Mouse (Mus musculus) gastrocnemius, adult 2 months (tissue): ENCODE measurements at regions not wholly inside any gene's neighbourhood (a gene's known extent, or its start where the extent isn't known, plus 50 kb on each side); places are given as distances from the start of the nearest gene placed in this dataset.
"Not testable (repeated sequence)": the region's sequence is repeated elsewhere in the genome, so short reads cannot be mapped to it uniquely, and the experiment has no call there.

ENCODE experiments used
- DNase-seq: peaks from one replicate; pipeline ENCODE4 v3.0.0; 2022
- H3K27ac ChIP-seq: fragments of 200-600 bp; 2 replicates; pipeline ENCODE4 v1.8.1; 2022; ENCODE audit warnings: mild to moderate bottlenecking
- H3K4me3 ChIP-seq: fragments of 200-600 bp; 2 replicates; pipeline ENCODE4 v1.8.1; 2022; ENCODE audit warnings: mild to moderate bottlenecking, moderate library complexity
- CTCF ChIP-seq: fragments of 200-600 bp; IDR thresholded peaks from 2 replicates; pipeline ENCODE4 v1.8.1; 2022; ENCODE audit warnings: antibody characterized with exemption, mild to moderate bottlenecking, moderate library complexity
- intact Hi-C: fragments of 180-260 bp; cut with DNase I; formaldehyde crosslinking; loops from one replicate; pipeline ENCODE4 v1.15.1; 2025

- H3K27ac ChIP-seq, result no peak overlapping the region
- H3K4me3 ChIP-seq, result no peak overlapping the region
- no peak for TF ChIP-seq CTCF
- no peak for DNase-seq
- intact Hi-C loops, result no loop called here
Observed at GRCm38 (mm10) chrX:12306940-12307339, 146.8 kb upstream of the Bcor start.

GRCm38 (mm10) chrX:12312534-12312933, 152.4 kb upstream of the Bcor start:
- Histone ChIP-seq H3K27ac (no peak overlapping the region), H3K4me3 (no peak overlapping the region)
- TF ChIP-seq CTCF, result no peak
- no peak for DNase-seq
- intact Hi-C loops, result no loop called here

DNA sequence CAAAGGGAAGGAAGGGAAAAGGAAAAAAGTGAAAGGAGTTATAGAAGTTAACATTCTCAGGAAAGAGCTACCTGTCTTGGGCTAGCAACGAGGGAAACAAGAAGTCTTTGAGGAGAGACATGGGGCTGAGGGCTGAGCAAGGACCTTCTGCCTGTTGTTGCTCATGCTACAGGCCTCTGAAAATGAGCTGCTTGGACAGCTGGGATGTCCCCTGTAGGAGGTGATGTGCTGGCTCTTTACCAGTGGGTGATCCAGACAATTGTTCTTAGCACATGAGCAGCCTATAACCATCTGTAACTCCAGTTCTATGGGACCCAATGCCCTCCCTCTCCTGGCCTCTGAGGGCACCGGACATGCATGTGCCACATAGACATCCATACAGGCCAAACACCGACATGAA, 155.5 kb upstream of the Bcor start:
- no peak overlapping the region for H3K4me3 ChIP-seq
- no peak overlapping the region for H3K27ac ChIP-seq
- DNase-seq, result no peak
- TF ChIP-seq CTCF, result no peak
- intact Hi-C loops, result no loop called here

DNA sequence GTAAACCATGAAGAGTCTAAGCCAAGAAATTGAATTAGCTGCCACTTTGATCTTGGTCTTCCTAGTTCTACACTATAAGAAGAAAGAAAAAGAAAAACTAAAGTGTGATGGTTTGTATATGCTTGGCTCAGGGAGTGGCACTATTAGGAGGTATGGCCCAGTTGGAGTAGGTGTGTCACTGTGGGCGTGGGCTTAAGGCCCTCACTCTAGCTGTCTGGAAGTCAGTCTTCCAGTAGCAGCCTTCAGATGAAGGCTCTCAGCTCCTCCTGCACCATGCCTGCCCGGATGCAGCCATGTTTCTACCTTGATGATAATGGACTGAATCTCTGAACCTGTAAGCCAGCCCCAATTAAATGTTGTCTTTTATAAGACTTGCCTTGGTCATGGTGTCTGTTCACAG, 157.3 kb upstream of the Bcor start:
- H3K27ac ChIP-seq, intact Hi-C loops, DNase-seq, H3K4me3 ChIP-seq: not testable (repeated sequence)

GRCm38 (mm10) chrX:12318848-12319651, 158.9 kb upstream of the Bcor start:
- no peak overlapping the region for H3K27ac ChIP-seq
- no peak overlapping the region for H3K4me3 ChIP-seq
- TF ChIP-seq CTCF, result no peak
- no peak for DNase-seq
- intact Hi-C loops, result no loop called here

- no peak overlapping the region for H3K27ac ChIP-seq
- intact Hi-C loops, result no loop called here
- H3K4me3 ChIP-seq, result no peak overlapping the region
- DNase-seq, result no peak
- TF ChIP-seq CTCF, result no peak
Observed at GRCm38 (mm10) chrX:12322453-12322852, 162.3 kb upstream of the Bcor start.

- no peak for TF ChIP-seq CTCF
- H3K4me3 ChIP-seq, result no peak overlapping the region
- no peak overlapping the region for H3K27ac ChIP-seq
- no peak for DNase-seq
- intact Hi-C loops, result no loop called here
Observed at GRCm38 (mm10) chrX:12323268-12323667, 163.1 kb upstream of the Bcor start.

GRCm38 (mm10) chrX:12323812-12324211, 163.7 kb upstream of the Bcor start:
- no peak for DNase-seq
- intact Hi-C loops, result no loop called here
- Histone ChIP-seq H3K4me3 (no peak overlapping the region), H3K27ac (no peak overlapping the region)
- no peak for TF ChIP-seq CTCF

DNA sequence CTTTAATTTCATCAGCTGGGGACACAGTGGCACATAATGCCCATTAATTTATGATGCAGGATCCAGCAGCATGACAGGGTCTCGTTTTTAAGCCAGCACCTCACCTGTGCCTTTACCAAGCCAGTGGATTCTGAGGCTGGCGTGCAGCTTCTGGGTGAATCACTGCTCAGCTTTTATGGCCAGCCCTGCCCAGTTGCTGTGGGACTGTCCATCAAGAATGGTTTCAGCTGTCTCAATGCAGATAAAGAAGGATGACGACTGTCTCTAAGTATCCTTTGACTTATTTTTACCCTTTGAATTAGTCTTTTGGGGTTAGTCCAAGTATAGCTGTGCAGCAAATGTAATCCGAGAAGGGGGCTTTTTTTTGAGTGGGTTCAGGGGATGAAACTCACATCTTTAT, 167.3 kb upstream of the Bcor start:
- no peak overlapping the region for H3K4me3 ChIP-seq
- no peak for DNase-seq
- H3K27ac ChIP-seq, result no peak overlapping the region
- intact Hi-C loops, result no loop called here
- TF ChIP-seq CTCF, result no peak

- intact Hi-C loops, result no loop called here
- no peak for DNase-seq
- no peak for TF ChIP-seq CTCF
- Histone ChIP-seq H3K27ac (no peak overlapping the region), H3K4me3 (no peak overlapping the region)
Observed at GRCm38 (mm10) chrX:12340561-12340960, 180.4 kb upstream of the Bcor start.

DNA sequence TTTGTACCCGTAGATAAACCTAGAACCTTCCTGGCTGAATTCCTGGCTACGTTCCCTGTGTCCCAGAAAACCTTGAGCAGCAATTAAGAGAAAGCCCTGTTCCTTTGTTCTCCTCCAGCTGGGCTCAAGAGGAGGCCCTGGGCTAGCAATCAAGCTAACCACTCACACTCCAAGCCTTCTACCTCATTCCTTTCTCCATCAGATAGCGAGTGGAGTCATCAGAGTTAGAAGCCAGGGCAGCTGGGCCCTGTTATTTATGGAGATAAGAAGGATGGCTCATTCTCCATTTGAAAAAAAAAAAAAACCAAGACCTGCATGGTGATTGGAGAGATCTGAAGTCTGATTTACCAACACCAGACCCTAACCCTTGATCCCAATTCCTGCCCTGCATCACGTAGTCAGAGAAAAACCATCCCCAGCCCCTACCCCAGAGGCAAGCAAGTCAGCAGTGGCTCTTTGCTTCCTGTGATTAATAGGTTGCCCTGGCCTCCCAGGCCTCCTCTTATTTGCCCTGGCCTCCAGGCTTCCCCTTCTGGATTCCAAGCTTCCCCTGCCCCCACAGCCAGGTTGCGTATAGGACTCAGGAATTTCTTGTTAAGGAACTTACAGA, 181.3 kb upstream of the Bcor start:
- intact Hi-C loops, result no loop called here
- DNase-seq, result no peak
- H3K4me3 ChIP-seq, result no peak overlapping the region
- TF ChIP-seq CTCF, result no peak
- H3K27ac ChIP-seq, result no peak overlapping the region

- H3K27ac ChIP-seq, result no peak overlapping the region
- TF ChIP-seq CTCF, result no peak
- no peak for DNase-seq
- intact Hi-C loops, result no loop called here
- no peak overlapping the region for H3K4me3 ChIP-seq
Observed at GRCm38 (mm10) chrX:12344805-12345555, 184.8 kb upstream of the Bcor start.

DNA sequence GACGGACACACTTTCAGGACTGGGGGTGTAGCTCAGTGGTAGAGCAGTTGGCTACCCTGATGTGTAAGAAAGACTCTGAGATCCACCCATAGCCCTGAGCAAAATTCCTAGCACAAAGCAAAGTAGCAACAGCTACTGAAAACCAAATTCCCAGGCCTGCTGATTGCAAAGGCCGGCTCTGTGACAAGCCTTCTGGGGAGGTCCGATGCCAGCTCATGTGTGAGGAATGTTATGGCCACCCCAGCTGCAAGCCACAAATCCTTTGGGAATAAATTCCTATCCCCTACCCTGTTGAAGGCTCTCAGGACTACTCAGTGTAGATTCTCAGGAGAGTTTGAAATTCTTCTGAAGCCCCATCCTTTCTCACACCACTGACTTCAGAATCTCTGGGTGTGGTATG, 186.7 kb upstream of the Bcor start:
- no peak for DNase-seq
- Histone ChIP-seq H3K27ac (no peak overlapping the region), H3K4me3 (no peak overlapping the region)
- TF ChIP-seq CTCF, result no peak
- intact Hi-C loops, result no loop called here
